ENCODE assay signal across 17 mouse cellular contexts in genomic region chr17:67506466-67506865, GRCm38 (mm10).
"Had no signal": no experiment of that assay in that cellular context is flagged by ENCODE, and none has a peak within 500 bp of the region (broad histone marks: within the 10 kb centered on the region; RNA-seq: fewer than 3 reads in every experiment).

No protein-coding gene starts in this region.

- H3K36me3 ChIP-seq: limb, embryonic 13.5 days; lung, embryonic 15.5 days; midbrain, embryonic 10.5 days; neural tube, embryonic 15.5 days had no signal

- H3K4me2 ChIP-seq: limb, embryonic 13.5 days; lung, embryonic 15.5 days; neural tube, embryonic 15.5 days had no signal

- H3K9me3 ChIP-seq: limb, embryonic 13.5 days; lung, embryonic 15.5 days; midbrain, embryonic 10.5 days; neural tube, embryonic 15.5 days had no signal

- DNase-seq: kidney, adult 8-10 months; kidney, postnatal 4 days; left cerebral cortex, postnatal 4 days; lung, postnatal 4 days; midbrain, embryonic 14.5 days; right cerebral cortex, adult 18-20 months; right cerebral cortex, postnatal 25 days; thymus, adult 18-20 months; thymus, postnatal 14 days had no signal

- H3K9ac ChIP-seq: limb, embryonic 13.5 days; liver, embryonic 14.5 days; lung, embryonic 15.5 days; neural tube, embryonic 15.5 days had no signal

- H3K4me1 ChIP-seq: neural tube, embryonic 15.5 days had no signal

- H3K27me3 ChIP-seq: limb, embryonic 13.5 days; lung, embryonic 15.5 days; neural tube, embryonic 15.5 days had no signal

- H3K27ac ChIP-seq: kidney, postnatal 0 days; layer of hippocampus, adult 2 months; limb, embryonic 13.5 days; liver, embryonic 14.5 days; lung, embryonic 15.5 days; midbrain, embryonic 10.5 days; neural tube, embryonic 15.5 days had no signal

- H3K4me3 ChIP-seq: layer of hippocampus, adult 2 months; limb, embryonic 13.5 days; lung, embryonic 15.5 days; midbrain, embryonic 10.5 days; myocyte; neural tube, embryonic 15.5 days had no signal
